Mouse (Mus musculus) E14TG2a.4 (cell line): ENCODE measurements around the gene Gm20388.

Experiments
- H3K27me3 ChIP-seq: 2 replicates; pipeline ENCODE4 v1.6.1; 2014; ENCODE audit warnings: low read length, control low read depth; ENCODE audit not compliant: insufficient read depth
- H3K36me3 ChIP-seq: 2 replicates; pipeline ENCODE4 v1.6.1; 2014; ENCODE audit warnings: low read length, control low read depth; ENCODE audit not compliant: insufficient read depth
- H3K4me1 ChIP-seq: replicated peaks from 2 replicates; pipeline ENCODE4 v1.6.1; 2014; ENCODE audit warnings: low read depth, low read length, control low read depth
- H3K4me3 ChIP-seq: replicated peaks from 2 replicates; pipeline ENCODE4 v1.5.1; 2014; ENCODE audit warnings: mild to moderate bottlenecking, low read length
- H3K9me3 ChIP-seq: 2 replicates; pipeline ENCODE4 v1.6.1; 2014; ENCODE audit warnings: low read length, control low read depth
- CTCF ChIP-seq: conservative IDR thresholded peaks from 2 replicates; pipeline ENCODE4 v1.5.1; 2014; ENCODE audit warnings: low read length
- NANOG ChIP-seq: IDR thresholded peaks from 2 replicates; pipeline ENCODE4 v1.6.1; 2014; ENCODE audit warnings: borderline replicate concordance, low read length, mixed read lengths
- POU5F1 ChIP-seq: IDR thresholded peaks from 2 replicates; pipeline ENCODE4 v1.6.1; 2014; ENCODE audit warnings: low read length, borderline replicate concordance

The Gm20388 gene

DNA sequence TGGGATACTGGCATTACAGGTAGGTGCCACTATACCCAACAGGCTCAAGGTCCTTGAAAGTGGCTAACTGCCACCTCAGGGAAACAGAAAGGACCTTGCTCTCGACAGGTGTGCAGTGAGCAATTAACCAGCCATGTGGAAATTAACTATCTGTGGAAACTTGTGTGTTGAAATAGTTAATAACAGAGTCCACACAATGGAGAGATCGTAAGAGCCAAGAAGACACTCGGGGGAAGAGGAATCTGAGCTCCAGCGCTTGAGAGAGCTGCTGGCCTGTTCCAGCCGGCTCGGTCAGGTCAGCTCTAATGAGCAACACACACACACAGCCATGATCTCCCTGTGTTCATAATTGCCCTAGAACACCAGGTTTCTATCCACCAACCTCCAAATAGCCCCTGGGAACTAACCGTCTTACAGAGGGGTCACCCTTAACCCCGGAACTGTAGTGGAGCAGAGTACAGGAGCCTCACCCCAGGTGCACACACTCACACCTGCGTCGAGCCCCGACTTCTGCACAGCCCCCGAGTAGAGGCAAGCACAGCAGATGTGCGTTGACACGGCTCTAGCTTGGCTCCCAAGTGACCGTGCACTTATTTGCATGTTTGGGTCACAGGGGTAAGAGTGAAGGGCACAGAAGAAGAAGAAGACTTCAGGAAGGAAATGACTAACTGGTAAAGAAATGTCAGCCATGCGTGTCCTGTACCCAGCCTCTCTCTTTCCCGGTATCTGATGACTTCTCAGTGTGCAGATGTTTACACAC, 814.4 kb downstream of the Gm20388 start:
- peaks cover 28% of the 10 kb centered on the region for H3K27me3 ChIP-seq
- TF ChIP-seq POU5F1 (no peak), NANOG (no peak), CTCF (no peak)

GRCm38 (mm10) chr8:120725576-120725950, 814.9 kb downstream of the Gm20388 start:
- Histone ChIP-seq H3K4me1 (0 out of 2 replicates have a peak, but pooled peaks cover 6% of the 10 kb centered on the region), H3K4me3 (no peak overlapping the region), H3K27me3 (peaks cover 31% of the 10 kb centered on the region), H3K36me3 (no peaks in the 10 kb centered on the region), H3K9me3 (no peaks in the 10 kb centered on the region)
- no peak for TF ChIP-seq CTCF
- no peak for TF ChIP-seq POU5F1
- no peak for TF ChIP-seq NANOG

More for the DNA sequence above, 814.4 kb downstream of the Gm20388 start:
- Histone ChIP-seq H3K36me3 (no peaks in the 10 kb centered on the region), H3K9me3 (no peaks in the 10 kb centered on the region), H3K4me3 (no peak overlapping the region), H3K4me1 (0 out of 2 replicates have a peak, but pooled peaks cover 6% of the 10 kb centered on the region)

DNA sequence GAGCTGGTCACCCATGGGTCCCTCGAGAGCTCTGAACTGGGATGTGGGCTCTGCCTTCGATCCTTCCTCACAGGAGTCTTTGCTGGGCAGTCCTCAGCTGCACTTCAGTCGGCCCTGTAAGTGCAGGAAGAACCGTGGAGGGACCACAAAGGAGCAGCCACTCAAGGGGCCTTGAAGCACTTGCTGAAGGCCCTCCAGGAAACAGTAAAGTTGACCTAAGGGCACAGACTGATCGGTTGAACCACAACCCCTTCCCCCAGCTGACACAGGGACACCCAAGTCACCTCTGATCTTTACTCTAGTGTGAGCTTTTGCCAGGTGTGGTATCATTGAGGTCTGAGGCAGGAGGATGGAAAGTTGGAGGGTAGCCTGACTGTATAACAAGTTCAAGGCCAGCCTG, 815.4 kb downstream of the Gm20388 start:
- Histone ChIP-seq H3K9me3 (no peaks in the 10 kb centered on the region), H3K4me3 (no peak overlapping the region), H3K27me3 (peaks cover 30% of the 10 kb centered on the region), H3K4me1 (0 out of 2 replicates have a peak, but pooled peaks cover 6% of the 10 kb centered on the region), H3K36me3 (no peaks in the 10 kb centered on the region)
- TF ChIP-seq POU5F1 (no peak), CTCF (no peak), NANOG (no peak)

- TF ChIP-seq CTCF = no peak
- TF ChIP-seq NANOG = no peak
- no peak for TF ChIP-seq POU5F1
- H3K4me1 ChIP-seq = peaks cover 13% of the 10 kb centered on the region
- no peak overlapping the region for H3K4me3 ChIP-seq
- H3K36me3 ChIP-seq = no peaks in the 10 kb centered on the region
- no peaks in the 10 kb centered on the region for H3K9me3 ChIP-seq
- H3K27me3 ChIP-seq = peaks cover 44% of the 10 kb centered on the region
Measured at GRCm38 (mm10) chr8:120728488-120729160, 818.0 kb downstream of the Gm20388 start.

GRCm38 (mm10) chr8:120731582-120731981, 820.9 kb downstream of the Gm20388 start:
- H3K9me3 ChIP-seq = no peaks in the 10 kb centered on the region
- H3K36me3 ChIP-seq = no peaks in the 10 kb centered on the region
- TF ChIP-seq CTCF = no peak
- no peak for TF ChIP-seq POU5F1
- TF ChIP-seq NANOG = no peak
- H3K4me3 ChIP-seq = 0 out of 2 replicates have a peak overlapping the region, but pooled peaks have one; percentile 26
- peaks cover 21% of the 10 kb centered on the region for H3K4me1 ChIP-seq
- peaks cover 66% of the 10 kb centered on the region for H3K27me3 ChIP-seq

DNA sequence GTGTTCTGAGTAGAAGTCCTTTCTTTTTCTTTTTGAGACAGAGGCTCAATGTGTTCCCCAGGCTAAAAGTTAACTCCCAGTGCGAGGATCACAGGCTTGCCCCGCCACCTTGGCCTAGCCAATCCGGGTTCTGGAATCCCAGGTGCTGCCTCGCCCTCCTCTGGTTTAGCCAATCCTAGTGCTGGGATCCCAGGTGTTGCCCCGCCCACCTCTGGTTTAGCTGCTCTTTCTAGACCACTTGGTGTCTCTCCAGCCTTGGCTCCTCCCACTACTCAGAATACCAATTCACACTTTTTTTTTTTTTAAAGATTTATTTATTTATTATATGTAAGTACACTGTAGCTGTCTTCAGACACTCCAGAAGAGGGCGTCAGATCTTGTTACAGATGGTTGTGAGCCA, 821.4 kb downstream of the Gm20388 start:
- Histone ChIP-seq H3K4me3 (0 out of 2 replicates have a peak overlapping the region, but pooled peaks have one; percentile 26), H3K36me3 (no peaks in the 10 kb centered on the region), H3K9me3 (no peaks in the 10 kb centered on the region), H3K27me3 (peaks cover 71% of the 10 kb centered on the region), H3K4me1 (peaks cover 21% of the 10 kb centered on the region)
- no peak for TF ChIP-seq NANOG
- TF ChIP-seq CTCF = no peak
- no peak for TF ChIP-seq POU5F1

DNA sequence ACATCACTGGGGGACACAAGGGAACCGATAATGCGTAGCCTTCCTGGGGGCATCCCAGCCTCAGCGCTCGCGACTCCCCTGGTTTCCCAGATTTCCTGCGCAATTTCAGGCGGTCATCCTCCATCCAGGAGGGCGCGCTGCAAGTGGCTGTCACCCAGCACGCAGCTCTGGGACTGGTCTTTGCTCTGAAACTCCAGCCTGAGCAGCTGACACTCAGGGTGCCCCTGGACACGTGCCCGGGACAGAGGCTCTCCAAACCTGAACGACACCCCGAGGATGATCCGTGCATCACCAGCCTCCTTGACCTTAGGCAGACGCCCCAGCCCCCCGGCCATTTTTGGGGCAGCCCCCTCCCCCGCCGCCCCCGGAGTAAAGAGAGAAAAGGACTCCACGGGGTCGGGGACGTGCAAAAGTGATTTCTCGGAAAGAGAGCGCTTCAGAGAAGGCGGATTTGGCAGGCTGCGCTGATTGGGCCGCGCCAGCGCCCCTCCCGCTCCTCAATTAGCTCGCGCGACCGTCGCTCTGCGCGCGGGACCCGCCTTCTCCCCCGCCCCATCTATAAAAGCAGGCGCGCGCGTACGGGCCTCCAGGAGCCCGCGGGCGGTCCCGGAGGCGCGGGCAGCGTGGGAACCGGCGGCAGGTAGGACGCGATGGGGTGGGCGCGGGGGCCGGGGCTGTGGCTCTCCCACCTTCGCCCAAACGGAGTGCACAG, 825.3 kb downstream of the Gm20388 start, which contains the start of gene Irf8:
TSS of gene Irf8 (plus strand) at position 589 of the 712 bp plus-strand sequence.
- Histone ChIP-seq H3K9me3 (no peaks in the 10 kb centered on the region), H3K4me3 (peak within 1 kb of the TSS; percentile 79), H3K4me1 (peaks cover 24% of the 10 kb centered on the region), H3K27me3 (peaks cover 89% of the 10 kb centered on the region), H3K36me3 (no peaks in the 10 kb centered on the region)
- TF ChIP-seq NANOG (no peak), CTCF (no peak), POU5F1 (no peak)

GRCm38 (mm10) chr8:120736486-120736885, 825.8 kb downstream of the Gm20388 start:
- no peaks in the 10 kb centered on the region for H3K9me3 ChIP-seq
- peaks cover 25% of the 10 kb centered on the region for H3K4me1 ChIP-seq
- peaks cover 88% of the 10 kb centered on the region for H3K27me3 ChIP-seq
- H3K36me3 ChIP-seq = no peaks in the 10 kb centered on the region
- peak overlapping the region; percentile 79 for H3K4me3 ChIP-seq
- TF ChIP-seq CTCF (no peak), NANOG (no peak), POU5F1 (no peak)
